Mouse (Mus musculus): ENCODE data around the gene Gucy2d.

Gucy2d gene

DNA sequence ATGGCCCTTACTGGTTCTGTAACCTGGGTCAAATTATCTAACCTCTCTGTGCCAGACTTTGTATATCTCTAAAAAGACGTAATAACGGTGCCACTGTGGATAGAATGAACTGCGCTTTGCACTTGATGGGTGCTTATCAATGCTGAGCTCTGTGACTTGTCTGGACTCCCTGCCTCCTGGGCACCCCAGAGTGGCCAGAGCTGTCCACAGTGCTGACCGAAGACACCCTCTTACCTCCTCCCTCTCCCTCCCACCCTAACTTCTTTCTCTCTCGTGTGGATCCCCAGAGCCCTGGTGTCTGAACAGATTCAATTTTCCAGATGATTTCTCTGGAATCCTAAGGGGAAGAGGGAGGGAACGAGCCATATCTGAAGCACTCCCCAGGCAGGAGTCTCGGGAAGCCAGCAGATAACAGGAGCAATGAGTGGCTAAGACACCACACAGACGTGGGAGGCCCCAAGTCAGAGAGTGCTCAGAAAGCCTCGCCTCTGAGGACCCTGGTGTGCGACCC, at the start of gene Gucy2d:
Gucy2d (plus strand) TSS at position 461 of the 511 bp plus-strand sequence.
- no peak for DNase-seq

DNA sequence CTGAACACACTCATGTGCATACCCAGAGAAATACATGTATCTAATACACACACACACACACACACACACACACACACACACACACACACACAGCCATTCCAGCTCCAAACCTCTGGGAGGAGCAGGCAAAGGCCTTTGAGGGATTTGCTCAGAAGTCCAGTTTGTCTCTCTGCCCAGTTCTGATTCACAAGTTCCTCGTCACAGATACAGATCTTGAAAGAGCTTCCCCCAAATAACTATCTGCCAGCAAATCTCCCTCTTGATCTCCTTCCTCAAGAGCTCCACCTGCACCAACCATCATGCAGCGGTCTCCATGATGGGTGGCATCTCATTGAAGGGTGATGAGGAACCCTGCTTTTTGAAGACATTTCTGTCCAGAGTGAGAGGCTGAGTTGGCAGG, 49.7 kb upstream of the Gucy2d start:
- DNase-seq: no peak

DNA sequence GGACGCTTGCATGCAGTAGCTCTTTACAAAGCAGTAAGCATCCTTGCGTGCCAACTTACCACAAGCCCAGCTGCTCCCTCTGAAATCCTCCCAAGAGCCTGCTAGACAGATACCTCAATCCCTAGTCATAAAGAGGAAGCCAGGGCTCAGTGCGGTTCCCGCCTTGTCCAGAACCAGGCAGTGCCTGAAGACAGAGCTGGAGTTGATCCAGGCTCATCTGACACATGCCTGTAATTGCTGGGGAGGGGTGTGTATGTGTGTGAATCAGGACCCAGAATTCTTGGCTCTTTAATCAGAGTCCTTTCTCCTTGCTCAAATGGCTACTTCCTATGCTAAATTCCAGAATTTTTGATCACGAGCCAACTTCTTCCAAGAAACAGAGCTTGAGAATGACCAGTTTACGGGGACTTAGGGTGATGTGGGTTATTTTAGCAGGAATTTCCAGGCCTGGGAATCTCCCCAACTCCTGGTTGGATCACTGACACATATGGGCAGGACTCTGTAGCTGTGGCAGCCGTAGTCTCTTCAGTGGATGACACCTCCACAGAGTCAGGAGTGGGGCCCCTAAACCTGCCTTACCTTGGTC, 48.8 kb upstream of the Gucy2d start:
- no peak for DNase-seq

DNA sequence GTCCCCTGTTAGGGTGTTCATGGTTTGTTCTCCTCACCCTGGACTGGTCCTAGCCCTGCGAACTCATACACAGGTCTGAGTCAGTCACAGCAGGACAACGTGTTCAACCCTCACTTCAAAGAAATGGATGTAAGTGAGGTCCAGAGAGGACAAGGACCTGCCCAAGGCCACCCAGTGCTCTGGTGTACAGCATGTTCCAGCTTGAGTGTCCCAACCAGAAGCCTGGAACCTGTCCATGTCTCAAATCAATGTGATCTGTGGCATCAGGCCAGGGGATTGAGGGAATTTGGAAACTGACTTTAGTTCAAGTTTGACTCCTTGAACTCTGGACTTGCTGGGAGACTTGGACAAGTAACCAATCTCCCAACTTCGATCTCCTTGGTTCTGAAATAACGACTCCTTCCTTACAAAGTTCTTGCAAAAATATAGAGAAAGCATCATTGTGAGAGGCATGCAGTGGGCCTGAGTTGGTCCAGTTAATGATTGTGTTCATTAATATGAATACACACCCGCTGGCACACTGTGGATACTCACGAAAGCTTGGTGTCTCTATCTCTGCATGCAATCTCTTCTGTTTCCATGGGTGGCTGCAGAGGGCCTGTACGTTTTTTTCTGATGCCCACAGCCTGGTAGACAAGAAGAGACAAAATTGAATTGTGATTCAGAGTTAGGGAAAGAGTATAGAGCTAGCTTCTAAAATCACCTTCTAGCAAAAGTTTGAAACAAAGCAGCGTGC, 47.6 kb upstream of the Gucy2d start:
- DNase-seq: peak in 1 of 2 experiments; percentile 66

DNA sequence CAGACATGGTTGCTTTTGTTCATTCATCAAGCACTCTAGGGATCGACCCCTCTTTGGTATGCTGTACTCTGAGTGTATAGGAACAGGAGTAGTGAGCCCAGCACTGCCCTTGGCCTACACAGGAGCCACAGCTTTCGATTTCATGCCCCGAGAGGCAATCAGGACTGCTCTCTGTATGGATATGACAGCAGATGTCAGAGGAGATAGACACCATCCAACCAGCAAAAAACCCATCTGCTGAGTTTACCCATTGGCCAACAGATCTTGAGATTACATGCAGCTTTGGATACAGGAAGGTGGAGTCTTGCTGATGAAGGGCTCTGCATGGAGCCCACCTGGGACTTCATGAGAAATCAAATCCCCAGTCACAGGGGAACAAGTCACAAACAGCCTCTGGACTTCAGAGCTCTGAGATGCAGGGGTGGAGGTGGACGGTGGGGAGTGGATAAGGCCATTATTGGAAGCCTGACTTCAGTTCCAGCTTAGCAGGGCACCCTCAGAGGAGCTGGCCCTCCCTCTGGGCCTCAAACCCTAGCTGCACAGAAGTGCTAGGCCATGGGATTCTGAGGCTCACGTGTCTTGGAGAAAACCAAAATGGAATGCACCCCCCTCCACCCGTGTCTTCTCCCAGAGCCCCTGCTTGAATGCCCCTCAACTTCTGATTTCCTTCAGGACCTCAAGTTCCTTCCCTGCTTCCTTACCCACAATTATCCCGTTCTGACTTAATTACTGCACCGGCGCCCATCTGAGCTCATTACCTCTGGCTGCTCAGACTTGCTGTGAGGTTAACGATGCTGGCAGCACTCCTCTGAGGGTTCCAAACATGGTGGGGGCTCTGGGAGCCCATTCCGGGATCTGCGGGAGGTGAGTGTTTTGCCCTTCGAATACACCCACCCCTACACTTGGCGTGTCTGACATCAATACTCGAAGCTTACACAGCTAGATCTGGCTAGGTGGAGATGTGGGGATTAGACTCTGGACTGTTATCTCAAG, 37.3 kb upstream of the Gucy2d start:
- no peak for DNase-seq

DNA sequence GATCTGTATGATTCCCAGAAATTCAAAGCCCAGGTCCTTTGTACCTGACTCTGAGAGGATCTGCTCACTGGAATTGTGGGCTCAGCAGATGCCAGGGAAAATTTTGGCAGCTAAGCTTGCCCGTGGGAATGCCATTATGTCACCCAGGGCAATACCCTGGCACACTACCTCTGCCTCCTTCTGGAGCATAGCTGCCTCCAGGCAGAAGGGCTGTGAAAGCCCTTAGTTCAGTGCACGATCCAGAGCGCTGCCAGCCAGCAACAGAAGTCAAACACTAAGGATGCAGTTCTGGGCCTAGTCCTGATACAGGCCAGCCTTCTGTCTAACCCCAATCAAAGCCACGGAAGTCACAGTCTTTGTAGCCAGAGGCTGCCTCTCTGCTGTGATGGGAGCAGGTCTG, 36.2 kb upstream of the Gucy2d start:
- DNase-seq: peak in 1 of 2 experiments; percentile 30

DNA sequence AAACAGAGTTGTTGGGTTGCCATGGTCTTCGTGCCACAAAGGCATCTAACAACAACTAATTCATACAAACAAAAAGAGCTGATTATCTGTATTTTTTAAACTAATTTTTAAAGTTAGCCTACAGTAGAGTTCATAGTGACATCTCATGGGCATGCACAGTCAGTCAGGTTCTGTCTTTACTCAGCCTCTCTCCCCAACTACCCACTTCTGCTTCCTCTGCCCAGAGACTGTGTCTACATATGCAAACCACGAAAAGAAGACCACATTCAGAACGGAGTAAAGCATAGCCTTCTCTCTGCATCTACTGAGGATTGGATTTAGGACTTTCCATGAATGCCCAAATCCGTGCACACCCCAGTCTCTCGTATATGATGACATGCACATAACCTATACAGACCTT, 32.6 kb upstream of the Gucy2d start:
- no peak for DNase-seq

DNA sequence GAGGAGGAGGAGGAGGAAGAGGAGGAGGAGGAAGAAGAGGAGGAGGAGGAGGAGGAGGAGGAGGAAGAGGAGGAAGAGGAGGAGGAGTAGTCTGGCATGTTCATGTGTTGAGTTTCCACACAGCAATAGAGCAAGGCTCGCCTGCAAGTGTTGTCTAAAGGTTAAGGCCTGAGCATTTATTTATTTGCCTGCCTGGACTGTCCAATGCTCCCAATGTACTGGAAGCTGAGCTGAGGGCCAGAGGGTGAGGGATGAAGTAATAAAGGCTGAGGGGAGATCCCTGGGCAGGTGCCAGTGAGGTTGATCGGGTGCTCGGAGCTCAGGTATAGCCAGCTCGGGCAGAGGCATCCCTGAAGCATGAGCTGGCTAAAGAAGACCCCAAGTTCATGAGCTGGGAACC, 27.1 kb upstream of the Gucy2d start:
- DNase-seq: no peak

DNA sequence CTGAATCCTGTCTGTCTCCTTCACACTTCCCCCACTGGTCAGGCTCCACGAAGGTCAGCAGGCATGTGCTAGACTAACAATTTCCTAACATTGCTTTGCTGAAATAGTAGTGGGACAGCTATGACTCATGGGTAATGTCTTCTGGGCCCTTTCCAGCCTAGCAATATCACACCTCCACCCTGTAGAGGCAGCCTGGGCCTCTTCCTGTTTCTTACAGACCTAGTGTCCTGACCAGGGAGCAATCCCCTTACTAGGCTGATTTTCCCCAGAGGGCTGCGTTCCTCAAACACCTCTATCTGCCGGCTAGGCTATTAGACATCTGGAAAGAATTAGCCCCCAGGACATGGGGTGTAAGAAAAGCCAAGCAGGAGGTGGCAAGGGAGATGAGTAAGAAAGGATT, 24.7 kb upstream of the Gucy2d start:
- no peak for DNase-seq

DNA sequence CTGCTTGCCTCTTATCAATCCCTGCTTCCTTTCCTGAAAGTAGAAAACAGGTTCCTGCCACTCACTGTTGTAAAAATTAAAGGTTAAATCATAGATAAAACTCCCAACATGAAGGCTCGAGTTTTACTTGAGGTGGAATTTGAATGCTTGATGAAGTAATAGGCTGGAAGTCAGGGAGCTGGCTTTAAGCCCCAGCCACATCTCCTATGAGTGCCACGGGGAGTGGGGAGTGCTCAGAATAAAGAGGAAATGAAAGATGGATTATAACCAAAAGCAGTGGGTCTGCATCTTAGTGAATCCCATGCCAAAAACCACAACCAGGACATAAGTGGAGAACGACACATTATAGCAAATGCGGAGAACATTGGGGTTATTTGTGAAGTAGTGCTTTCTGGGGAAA, 24.2 kb upstream of the Gucy2d start:
- DNase-seq: no peak

DNA sequence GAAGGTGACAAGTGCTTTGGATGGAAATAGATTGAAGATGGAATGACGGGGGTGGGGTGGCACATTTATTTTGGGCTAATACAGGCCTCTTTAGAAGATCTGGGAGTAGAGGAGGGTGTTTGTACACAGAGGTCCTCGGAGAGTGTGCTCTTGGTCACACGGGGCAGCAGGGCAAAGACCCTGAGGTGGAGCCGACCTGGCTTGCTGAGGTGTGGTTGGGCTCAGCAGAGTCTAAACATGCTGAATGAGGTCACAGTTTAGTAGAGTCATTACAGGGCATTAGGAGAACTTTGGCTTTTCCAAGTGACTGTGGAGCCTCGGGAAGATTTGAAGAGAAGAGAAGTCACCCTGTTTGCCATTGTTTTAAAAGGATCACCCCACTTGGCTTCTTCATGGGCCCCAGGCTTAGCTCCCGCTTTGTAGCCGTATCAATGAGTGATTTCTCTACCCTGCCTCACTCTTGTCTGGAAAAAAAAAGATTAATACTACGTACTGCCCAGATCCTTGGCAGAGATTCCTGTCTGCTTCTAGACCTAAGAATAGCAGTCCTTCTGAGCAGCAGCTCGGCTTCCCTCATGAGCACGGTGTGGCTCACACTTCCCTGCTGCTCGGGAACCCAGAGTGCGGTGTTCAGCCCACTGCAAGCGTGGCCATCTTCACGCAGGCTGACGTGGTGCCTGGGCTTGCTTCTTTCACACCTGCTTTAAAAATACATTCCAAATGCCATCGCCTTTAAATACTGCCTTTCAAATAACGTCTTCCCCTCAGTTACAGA, 22.0 kb upstream of the Gucy2d start:
- peak; percentile 27 to 34 for DNase-seq

DNA sequence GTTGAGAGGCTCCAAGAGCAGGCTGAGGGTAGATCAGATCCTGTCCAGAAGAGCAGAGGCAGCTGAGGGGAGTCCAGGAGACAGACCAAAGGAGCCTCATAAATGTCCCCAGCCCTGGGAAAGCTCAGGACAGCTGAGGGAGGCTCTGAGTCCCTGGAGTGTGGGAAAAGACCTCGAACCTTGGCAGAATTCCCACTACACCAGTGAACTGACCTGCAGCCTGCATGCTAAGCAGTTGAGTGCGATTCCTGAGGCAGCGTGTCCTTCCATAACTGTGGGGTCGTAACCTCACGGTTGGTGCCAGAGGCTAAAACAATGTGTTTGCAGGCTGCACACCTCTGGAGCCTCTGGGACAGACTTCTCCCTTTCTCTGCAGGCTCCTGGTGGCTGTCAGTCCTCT, 20.9 kb upstream of the Gucy2d start:
- peak; percentile 52 to 55 for DNase-seq

DNA sequence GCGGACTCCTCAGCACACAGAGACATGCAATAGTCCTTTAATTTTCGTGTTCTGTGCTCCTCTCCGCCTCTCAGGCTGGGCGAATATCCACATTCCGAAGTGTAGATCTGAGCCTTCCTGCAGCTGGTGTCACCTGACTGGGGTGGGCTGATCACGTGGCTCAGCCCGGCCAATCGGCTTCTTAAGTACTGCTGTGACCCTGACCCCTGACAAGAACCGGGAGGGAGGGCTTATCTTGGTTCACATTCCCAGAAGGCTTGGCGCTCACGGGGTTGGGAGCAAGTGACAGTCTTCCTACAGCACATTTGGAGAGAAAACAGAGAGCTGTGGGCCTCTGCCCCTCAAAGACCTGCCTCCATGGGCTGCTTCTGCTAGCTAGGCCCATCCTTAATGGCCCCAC, 16.7 kb upstream of the Gucy2d start:
- DNase-seq: no peak

DNA sequence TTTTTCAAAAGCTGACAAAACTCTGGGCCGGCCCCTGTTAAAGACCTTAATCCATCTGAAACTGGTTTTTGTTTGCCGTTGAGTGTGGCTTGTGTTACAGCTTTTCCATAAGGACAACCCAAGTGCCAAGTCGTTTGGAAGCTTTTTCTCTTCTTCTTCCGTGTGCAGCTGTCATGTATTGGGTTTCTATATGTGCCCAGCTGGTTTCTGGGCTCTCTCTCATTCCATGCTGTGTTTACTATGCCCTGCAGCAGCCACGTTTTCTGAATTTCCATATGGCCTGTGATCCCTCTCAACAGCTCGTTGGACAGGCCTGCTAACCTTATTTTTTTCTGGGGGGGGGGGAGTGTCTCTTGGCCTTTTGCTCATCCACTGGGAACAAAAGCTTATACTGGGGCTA, 15.8 kb upstream of the Gucy2d start:
- DNase-seq: no peak

DNA sequence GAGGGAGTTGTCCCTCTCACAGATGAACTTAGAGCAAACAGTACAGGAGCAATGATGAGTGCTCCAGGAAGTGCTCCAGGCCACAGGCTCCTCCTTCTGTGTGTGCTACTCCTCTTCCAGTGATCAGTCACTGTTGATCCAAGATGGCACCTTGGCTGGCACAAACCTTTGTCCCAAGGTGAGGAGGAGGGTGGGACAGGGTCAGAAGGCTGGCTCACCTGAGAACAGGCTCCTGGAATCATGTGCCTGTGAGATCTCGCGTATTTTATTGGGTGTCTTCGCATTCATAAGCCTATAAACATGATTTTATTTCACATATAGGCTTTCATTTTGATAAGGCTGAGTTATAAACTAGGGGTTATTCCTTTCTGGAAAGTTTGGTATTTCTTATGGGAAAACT, 14.7 kb upstream of the Gucy2d start:
- DNase-seq: no peak

DNA sequence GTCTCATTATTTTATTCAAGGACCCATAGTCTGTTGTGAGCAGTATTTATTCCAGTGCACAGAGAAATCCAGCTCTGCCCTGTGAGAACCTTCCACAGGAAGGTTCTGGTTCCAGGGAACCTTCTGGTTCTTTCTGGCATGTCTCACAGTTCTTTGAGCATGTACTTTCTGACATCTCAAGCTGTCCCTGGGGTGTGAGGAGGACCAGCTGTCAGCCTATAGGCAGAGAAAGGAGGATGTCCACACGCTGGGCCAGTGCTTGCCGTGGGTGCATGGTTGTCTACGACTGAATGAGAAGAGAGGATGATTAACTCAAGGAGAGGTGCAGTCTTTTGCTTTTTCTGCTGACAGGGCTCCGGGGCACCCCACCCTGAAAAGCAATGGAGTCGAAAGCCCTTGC, 13.6 kb upstream of the Gucy2d start:
- DNase-seq: no peak

DNA sequence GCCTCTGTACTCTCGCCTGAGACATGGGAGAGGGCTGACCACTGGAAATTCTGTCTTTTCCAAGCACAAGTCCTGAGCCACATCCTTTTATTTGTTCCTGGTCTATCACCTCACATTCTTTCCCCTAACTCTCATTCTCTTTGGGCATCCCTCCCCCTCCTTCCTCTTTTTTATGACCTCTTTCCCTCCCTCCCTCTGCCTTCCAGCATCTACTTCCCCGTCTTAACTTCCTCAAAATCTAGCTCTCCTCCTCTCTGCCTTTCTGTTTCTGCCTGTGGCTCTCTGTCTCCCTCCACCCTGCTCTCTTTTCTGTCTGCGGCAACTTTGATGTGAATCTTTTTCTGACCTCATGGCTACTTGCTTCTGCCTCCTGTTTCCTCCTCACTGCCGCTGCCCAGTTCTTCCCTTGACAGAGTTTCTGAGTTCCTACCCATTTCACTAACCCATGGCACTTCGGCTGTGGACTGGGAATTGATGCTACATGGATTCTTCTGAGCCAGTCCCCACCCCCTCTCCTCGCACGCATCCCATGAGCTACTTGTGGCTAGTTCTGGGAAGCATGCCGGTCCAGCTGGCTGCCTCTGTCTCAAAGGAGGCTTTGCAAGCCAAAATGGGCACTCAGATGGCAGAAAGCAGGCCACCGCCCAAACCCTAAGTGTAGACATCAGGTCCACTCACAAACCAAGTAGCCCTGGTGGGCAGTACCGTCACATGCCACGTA, 12.9 kb upstream of the Gucy2d start:
- no peak for DNase-seq

DNA sequence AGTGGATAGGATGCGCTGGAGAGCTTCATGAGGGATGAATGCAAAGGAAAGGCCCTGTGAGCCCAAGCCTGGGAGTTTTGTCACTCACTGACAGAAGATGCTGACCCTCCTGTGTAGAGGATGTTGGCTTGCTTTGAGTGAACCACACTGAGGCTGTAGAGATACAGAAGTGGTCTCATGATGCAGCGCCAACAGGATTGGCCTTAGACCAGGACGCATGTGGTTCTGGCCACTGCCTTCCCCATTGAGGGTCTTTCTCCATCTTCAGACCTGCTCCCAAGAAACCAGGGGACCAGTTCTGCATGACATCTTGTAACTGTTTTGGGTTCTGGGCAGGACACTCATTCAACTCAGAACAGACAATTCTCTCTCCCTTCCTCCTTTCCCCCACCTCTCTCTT, 10.6 kb upstream of the Gucy2d start:
- DNase-seq: no peak

DNA sequence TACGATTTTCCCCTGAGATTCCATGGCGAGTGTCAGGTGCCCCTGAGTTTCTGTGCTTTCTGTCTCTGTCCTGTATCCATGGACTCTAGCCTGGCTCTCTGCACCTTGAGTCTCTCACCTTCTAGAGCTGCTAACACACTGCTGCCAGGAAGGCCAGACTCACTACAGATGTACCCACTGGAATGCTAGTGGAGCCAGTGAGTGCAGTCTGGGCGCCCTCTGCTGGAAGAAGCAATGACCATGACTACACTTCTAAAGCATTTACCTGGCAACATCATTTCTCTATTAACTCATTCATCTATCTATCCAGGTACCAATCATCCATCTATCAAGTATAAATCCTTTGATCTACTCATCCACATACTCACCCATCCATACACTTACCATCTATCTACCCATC, 9.4 kb upstream of the Gucy2d start:
- DNase-seq: peak; percentile 27 to 78

DNA sequence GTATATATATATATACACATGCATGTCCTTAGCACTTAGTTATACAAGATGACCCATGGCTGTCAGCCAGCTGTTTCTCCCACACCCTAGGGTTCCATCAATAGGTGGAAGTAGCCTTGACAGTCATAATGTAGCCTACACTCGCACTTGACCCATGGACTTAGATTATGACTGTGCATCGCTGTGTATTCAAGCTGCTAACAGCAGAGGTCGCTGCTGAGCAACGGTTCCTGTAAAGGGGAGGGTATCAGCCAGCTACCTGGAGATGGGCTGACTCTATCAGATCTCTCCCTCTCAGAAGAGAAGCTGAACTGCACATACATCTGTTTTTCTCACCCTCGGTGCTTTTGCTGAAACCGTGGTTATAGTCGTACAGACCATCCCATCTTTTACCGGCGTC, 2.6 kb upstream of the Gucy2d start:
- DNase-seq: peak in 1 of 2 experiments; percentile 33

DNA sequence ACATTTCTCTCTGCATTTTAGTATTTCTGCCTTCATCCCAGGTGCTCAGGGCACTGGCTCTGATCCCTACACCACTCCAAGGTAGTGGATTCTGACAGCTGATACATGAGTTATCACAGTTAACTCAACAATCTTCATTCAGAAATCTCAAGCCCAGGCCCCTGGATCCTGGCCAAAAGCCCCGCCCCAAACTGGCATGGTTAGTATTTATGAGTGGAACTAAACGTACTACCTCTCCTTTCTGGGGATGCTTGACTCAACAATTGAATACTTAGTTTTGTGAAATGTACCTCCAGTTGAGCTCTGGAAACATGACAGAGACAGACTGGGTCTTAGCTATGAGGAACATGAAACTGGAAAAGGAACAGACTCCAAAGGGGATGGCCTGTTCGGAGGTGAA, 6.7 kb downstream of the Gucy2d start:
- no peak for DNase-seq

Measured in kidney, adult 8-10 months (tissue).